Mouse (Mus musculus) stomach, postnatal 0 days (tissue): ENCODE data around the gene Cst13. TPM values are rescaled to one million over a fixed set of nuclear protein-coding genes. Genes with fewer than 3 reads are reported as not detected.
A peak's percentile ranks its signal among the peaks of the same experiment; 100 is the strongest.

Source experiments
- ATAC-seq: fragments of 200-750 bp; cut with Nextera tagmentation; 2 replicates; pipeline ENCODE4 v1.8.0; 2017; ENCODE audit not compliant: low FRiP score, low TSS enrichment
- DNase-seq: peaks from one replicate; pipeline ENCODE4 v3.0.0-alpha.2; 2016; ENCODE audit warnings: low spot score
- H3K27ac ChIP-seq: fragments of 300-500 bp; sonication (generic); replicated peaks from 2 replicates; pipeline ENCODE4 v1.5.1; 2014; ENCODE audit warnings: mild to moderate bottlenecking, control low read depth
- H3K27me3 ChIP-seq: fragments of 300-500 bp; sonication (generic); 2 replicates; pipeline ENCODE4 v1.6.1; 2014; ENCODE audit warnings: low read length; ENCODE audit not compliant: control insufficient read depth, insufficient read depth
- H3K36me3 ChIP-seq: fragments of 300-500 bp; sonication (generic); 2 replicates; pipeline ENCODE4 v1.6.1; 2014; ENCODE audit warnings: low read length, mixed read lengths; ENCODE audit not compliant: control insufficient read depth, insufficient read depth
- H3K4me1 ChIP-seq: fragments of 300-500 bp; sonication (generic); replicated peaks from 2 replicates; pipeline ENCODE4 v1.6.1; 2014; ENCODE audit warnings: antibody characterized with exemption; ENCODE audit not compliant: control insufficient read depth, insufficient read depth
- H3K4me2 ChIP-seq: fragments of 300-500 bp; sonication (generic); replicated peaks from 2 replicates; pipeline ENCODE4 v1.6.1; 2014; ENCODE audit warnings: low read depth, mild to moderate bottlenecking, control low read depth, moderate library complexity
- H3K4me3 ChIP-seq: fragments of 300-500 bp; sonication (generic); 2 replicates; pipeline ENCODE4 v1.5.1; 2014; ENCODE audit warnings: low read depth, low read length, control low read depth
- H3K9ac ChIP-seq: fragments of 300-500 bp; sonication (generic); 2 replicates; pipeline ENCODE4 v1.6.1; 2014; ENCODE audit warnings: mild to moderate bottlenecking, low read length, control low read depth, mixed read lengths
- H3K9me3 ChIP-seq: fragments of 300-500 bp; sonication (generic); 2 replicates; pipeline ENCODE4 v1.6.1; 2016; ENCODE audit warnings: low read length; ENCODE audit not compliant: control insufficient read depth
- CTCF ChIP-seq: IDR thresholded peaks from 2 replicates; pipeline ENCODE4 v1.5.1; 2016; ENCODE audit warnings: antibody characterized with exemption, low read depth, mild to moderate bottlenecking, moderate library complexity
- EP300 ChIP-seq: optimal IDR thresholded peaks from 2 replicates; pipeline ENCODE3; 2016; ENCODE audit warnings: antibody characterized with exemption
- WGBS: fragments of 180-500 bp; shearing (Covaris S2); extraction: QIAGEN DNeasy Blood & Tissue Kit; methylation state at CpG from one replicate; pipeline ENCODE4 v1.1.7; 2014; 5-methylcytosine and 5-hydroxymethylcytosine counted together
- polyA plus RNA-seq: library from polyadenylated mRNA; unstranded; fragments of >200 nt; fragmentation: Nextera tagmentation; extraction: Ambion mirVana; gene quantifications from 2 replicates; pipeline ENCODE4 v1.2.1, GENCODE M21; 2015

Cst13 gene
- polyA plus RNA-seq, 1 experiment from 2014 or later, result 0.17 TPM

GRCm38 (mm10) chr2:148870526-148870925 is 50.6 kb downstream of the Cst13 start:
- H3K27ac ChIP-seq, result no peak overlapping the region
- WGBS, result 83% methylated on average over 3 of the region's 3 CpGs
- H3K4me2 ChIP-seq, result no peak overlapping the region
- H3K4me1 ChIP-seq, result peaks cover 7% of the 10 kb centered on the region
- DNase-seq, result no peak
- no peaks in the 10 kb centered on the region for H3K9me3 ChIP-seq
- peaks cover 5% of the 10 kb centered on the region; the same call in 1 of the 2 replicates for H3K36me3 ChIP-seq
- no peaks in the 10 kb centered on the region for H3K27me3 ChIP-seq
- no peak for ATAC-seq
- no peak for TF ChIP-seq EP300
- no peak for TF ChIP-seq CTCF
- H3K4me3 ChIP-seq, result no peak overlapping the region
- H3K9ac ChIP-seq, result no peak overlapping the region

- peaks cover 5% of the 10 kb centered on the region; the same call in 1 of the 2 replicates for H3K36me3 ChIP-seq
- H3K27me3 ChIP-seq, result no peaks in the 10 kb centered on the region
- no peaks in the 10 kb centered on the region for H3K9me3 ChIP-seq
- ATAC-seq, result peak; percentile 35; the same call in 1 of the 2 replicates
- H3K4me1 ChIP-seq, result peaks cover 7% of the 10 kb centered on the region
- 16% methylated on average over 4 of the region's 4 CpGs for WGBS
- no peak for TF ChIP-seq CTCF
- no peak for TF ChIP-seq EP300
- H3K9ac ChIP-seq, result peak overlapping the region; percentile 88; the same call in 1 of the 2 replicates
- DNase-seq, result peak; percentile 17
- H3K4me2 ChIP-seq, result peak overlapping the region; percentile 88
- H3K27ac ChIP-seq, result peak overlapping the region; percentile 58
- peak overlapping the region; percentile 87; the same call in 1 of the 2 replicates for H3K4me3 ChIP-seq
These were observed 53.0 kb downstream of the Cst13 start for GRCm38 (mm10) chr2:148872860-148873259.

GRCm38 (mm10) chr2:148874224-148874616 is 54.3 kb downstream of the Cst13 start:
- TF ChIP-seq CTCF (no peak), EP300 (no peak)
- Histone ChIP-seq H3K9ac (peak overlapping the region; percentile 88), H3K4me3 (peak overlapping the region; percentile 87), H3K4me1 (peaks cover 7% of the 10 kb centered on the region), H3K27ac (peak overlapping the region; percentile 45), H3K4me2 (peak overlapping the region; percentile 88), H3K9me3 (no peaks in the 10 kb centered on the region), H3K36me3 (peaks cover 5% of the 10 kb centered on the region; the same call in 1 of the 2 replicates), H3K27me3 (no peaks in the 10 kb centered on the region)
- WGBS, result 11% methylated on average over 3 of the region's 3 CpGs
- ATAC-seq, result no peak
- no peak for DNase-seq

GRCm38 (mm10) chr2:148874617-148875334 is 54.9 kb downstream of the Cst13 start:
- ATAC-seq (peak; percentile 65), DNase-seq (no peak)
- H3K27me3 ChIP-seq, result no peaks in the 10 kb centered on the region
- H3K4me3 ChIP-seq, result peak overlapping the region; percentile 87
- peak overlapping the region; percentile 88 for H3K9ac ChIP-seq
- no peaks in the 10 kb centered on the region for H3K9me3 ChIP-seq
- peak overlapping the region; percentile 88 for H3K4me2 ChIP-seq
- H3K36me3 ChIP-seq, result peaks cover 5% of the 10 kb centered on the region; the same call in 1 of the 2 replicates
- peak overlapping the region; percentile 96 for H3K27ac ChIP-seq
- under 1% methylated on average over 34 of the region's 34 CpGs for WGBS
- TF ChIP-seq EP300 (no peak), CTCF (no peak)
- peaks cover 7% of the 10 kb centered on the region for H3K4me1 ChIP-seq

GRCm38 (mm10) chr2:148875335-148875811 is 55.5 kb downstream of the Cst13 start, which contains the start of gene Cst3:
Gene Cst3, minus strand, starts transcription at chr2:148875692.
- H3K4me2 ChIP-seq, result peak within 1 kb of the TSS; percentile 88
- peaks cover 5% of the 10 kb centered on the region; the same call in 1 of the 2 replicates for H3K36me3 ChIP-seq
- ATAC-seq, result peak; percentile 97
- no peaks in the 10 kb centered on the region for H3K9me3 ChIP-seq
- H3K27ac ChIP-seq, result peak within 1 kb of the TSS; percentile 96
- DNase-seq, result peak; percentile 95
- peak within 1 kb of the TSS; percentile 87 for H3K4me3 ChIP-seq
- H3K4me1 ChIP-seq, result peaks cover 7% of the 10 kb centered on the region
- H3K27me3 ChIP-seq, result no peaks in the 10 kb centered on the region
- peak; percentile 63 for TF ChIP-seq CTCF
- no peak for TF ChIP-seq EP300
- H3K9ac ChIP-seq, result peak within 1 kb of the TSS; percentile 88
- 0% methylated on average over 16 of the region's 19 CpGs for WGBS
